Mouse (Mus musculus): Measurements from ENCODE around the gene Snx18.
A peak's percentile ranks its signal among the peaks of the same experiment; 100 is the strongest.

Snx18 gene

DNA sequence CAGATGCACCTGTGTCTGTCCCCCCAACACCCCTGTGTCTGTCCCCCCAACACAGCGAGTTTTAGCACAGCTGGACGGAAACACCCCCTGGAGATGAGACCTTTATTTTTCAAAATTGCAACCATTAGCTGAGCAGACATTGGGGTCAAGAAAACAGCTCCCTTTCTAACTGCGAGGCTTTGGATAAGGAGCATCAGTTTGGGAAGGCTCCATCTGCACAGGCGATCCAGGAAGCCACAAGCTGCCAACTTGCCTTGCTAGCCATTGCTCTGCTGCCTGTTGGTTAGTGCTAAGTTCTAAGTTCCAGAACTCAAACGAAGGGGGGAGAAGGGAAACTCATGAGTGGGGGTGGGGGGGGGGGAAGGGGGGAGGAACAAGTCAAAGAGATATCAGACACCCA, 51.4 kb downstream of the Snx18 start:
- DNase-seq (ENCODE audit: low spot score), result no peak

DNA sequence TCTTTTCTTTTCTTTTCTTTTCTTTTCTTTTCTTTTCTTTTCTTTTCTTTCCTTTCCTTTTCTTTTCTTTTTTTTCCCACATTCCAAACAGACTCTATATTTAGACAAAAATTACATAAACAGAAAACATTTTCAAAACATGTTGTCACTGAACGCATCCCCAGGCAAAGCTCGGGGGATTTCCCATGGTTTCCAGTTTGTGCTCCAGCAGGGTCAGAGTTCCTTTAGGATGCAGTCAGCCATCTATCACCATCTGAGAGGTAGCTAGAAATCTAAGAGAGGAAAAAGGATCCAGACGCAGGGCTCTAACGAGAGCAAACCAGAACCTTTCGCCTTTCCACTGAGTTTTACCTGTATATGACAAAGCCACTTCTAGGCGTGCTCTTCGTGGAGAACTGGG, 52.0 kb downstream of the Snx18 start:
- no peak for DNase-seq (ENCODE audit: low spot score)

DNA sequence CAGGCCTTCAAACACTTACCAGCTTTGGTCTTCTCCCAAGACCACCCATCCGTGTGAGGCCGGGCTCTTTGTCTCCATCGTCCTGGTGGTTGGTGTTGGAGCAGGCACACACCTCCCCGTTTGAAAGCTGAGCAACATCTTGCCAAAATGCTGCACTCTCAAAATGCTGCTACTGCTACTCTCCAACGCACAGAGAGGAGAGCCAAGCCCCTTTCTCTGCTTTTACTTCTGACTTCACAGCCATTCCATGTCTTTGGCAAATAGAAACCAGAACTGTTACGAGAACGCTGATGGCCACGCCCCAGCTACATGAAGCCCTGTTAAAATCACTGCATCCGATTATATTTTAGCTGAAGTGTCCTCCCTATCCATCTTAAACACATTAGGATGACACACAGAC, 58.7 kb downstream of the Snx18 start:
- DNase-seq (ENCODE audit: low spot score), result no peak

DNA sequence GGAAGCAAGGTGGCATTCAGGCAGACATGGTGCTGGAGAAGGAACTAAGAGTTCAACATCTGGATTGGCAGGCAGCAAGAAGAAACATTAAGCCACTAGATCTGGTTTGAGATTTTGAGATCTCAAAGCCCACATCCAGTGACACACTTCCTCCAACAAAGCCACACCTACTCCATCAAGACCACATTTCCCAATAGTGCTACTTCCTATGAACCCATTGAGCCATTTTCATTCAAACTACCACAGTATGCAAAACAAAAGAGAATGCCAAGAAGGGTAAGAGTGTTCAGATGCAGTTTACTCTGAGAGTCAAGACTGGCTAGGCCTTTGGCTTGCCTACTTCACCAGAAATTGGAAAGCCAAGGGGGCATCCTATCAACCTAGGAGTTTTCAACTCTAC, 61.8 kb downstream of the Snx18 start:
- no peak for DNase-seq (ENCODE audit: low spot score)

DNA sequence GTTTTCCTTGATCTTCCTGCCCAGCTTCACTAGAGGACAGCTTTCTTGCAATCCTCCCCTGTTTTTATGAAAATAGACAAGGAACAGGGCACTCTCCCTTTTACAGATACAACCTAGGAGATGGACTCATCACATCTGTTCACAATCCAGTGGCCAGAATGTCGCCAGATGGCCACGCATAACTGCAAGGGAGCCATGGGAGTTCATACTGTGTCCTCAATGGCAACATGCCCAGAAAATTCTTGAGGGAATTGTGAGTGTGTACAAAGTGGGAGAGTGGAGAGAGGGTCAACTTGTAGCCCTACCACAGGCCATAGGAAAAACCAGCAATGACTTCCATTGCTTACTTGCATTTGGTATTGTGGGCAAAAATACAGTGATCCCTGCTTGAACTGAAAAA, 63.1 kb downstream of the Snx18 start:
- peak; percentile 39 for DNase-seq (ENCODE audit: low spot score)

DNA sequence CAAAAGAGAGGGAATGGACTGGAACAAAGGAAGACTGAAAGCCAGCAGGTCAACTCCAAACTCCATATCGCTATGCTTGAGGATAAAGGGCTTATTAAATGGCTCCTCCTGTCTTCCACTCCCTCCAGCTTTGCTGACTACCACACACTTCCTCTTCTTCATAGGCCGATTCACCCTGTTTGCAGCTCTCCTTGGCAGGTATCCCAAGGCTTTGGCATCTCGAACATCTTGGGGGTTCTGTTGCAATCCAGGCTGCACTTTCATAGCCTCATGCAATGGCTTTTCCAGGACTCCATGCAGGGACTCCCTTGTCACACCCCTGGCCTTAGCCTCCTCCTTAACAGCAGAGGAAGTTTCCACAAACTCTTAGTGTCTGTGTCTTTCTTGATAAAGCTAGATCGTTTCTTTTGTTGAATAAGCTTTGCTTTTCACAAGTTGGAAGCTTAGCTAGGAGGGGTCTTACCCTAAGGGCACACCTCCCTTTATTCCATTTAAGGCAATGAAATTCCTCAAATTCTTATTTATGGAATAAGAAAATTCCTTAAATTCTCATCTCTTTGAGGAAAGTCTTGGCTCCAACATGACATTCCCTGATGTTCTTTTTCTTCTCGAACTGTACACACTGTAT, 64.6 kb downstream of the Snx18 start:
- no peak for DNase-seq (ENCODE audit: low spot score)

DNA sequence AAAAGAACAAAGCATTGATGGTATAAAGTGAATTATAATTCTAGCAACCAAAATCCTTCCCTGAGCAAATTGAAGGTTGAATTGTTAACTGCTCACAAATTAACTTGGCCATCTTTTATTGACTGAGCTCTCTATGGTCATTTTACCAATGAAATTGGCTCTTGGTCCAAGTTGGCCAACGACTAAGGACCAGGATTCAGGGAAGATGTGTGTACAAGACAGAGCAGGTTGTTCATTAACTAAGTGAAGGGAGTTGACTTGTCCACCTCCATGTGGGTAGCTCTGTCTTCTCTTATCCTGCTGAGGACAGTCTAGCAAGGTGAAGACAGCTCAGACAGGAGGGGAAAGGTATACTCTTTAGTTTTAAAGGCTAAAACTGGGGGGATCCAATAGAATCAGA, 66.0 kb downstream of the Snx18 start:
- no peak for DNase-seq (ENCODE audit: low spot score)

DNA sequence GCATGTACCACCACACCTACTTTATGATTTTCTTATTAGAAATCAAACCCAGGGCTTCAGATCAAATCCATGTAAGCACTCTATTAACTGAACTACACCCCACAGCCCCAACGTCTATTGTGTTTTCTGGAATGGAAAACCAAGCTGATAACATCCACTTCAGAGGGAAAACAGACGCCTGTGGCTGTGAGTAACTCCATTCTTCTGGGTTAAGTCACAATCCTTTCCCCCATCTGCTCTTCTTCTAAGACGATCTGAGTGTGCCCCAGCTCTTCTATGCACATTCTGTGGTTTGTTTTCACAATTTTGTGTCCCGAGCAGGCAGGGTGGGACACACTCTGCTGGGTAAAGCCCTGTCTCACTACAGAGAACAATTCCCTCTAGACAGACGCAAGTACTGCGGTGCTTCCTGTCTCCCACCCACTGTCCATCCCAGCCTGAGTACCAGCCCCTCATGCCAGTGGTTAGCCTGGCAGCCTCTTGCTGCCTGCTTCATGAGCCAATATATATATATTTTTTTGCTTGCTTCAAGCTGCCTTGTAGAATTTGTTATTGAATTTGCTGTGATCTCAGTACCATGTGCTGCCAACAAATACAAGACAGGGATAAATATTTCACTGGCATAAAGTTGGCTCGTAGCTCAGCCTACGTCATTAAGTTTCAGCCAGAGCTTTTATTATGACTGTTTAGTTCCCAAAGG, 67.3 kb downstream of the Snx18 start:
- DNase-seq (ENCODE audit: low spot score), result peak; percentile 11

DNA sequence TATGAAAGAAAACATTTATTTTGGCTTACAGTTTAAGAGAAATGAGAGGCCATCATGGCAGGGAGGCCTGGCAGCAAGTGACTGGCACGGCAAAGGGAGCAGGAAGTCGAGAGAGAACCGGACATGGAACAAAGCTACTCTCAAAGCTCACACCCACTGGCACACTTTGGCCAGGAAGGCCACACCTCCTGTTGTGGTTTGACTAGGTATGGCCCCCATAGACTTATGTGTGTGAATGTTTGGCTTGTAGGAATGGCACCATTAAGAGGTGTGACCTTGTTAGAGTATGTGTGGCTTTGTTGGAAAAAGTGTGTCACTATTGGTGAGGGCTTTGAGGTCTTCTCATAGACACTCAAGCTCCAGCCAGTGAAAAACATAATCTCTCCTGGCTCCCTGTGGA, 69.3 kb downstream of the Snx18 start:
- no peak for DNase-seq (ENCODE audit: low spot score)

DNA sequence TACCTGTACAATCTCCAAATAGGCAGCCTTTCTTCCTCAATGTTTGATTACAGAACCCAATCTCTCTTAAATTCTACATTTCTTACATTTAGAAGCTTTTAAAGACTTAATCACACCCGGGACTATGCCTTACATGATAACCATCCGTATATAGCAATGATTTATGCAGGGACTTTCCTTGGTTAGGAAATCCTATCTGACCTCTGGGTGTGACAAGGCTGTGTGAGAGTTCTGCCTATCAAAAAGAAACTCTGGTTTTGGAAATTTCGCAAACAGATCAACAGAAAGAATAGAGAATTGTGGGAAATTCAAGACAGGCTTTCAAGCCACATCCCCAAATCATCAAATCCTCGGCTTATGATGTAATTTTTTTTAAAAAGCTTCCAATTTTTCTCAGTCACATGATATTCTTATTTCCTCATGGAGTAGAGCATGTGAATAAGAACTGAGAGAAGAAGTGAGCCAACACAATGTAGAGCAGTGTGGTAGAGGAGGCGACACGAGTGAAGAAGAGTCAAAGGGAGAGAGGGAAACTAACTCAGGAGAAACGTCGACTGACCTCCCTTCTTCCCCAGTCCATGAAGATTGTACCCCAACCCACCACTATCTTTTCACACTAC, 70.4 kb downstream of the Snx18 start:
- no peak for DNase-seq (ENCODE audit: low spot score)

DNA sequence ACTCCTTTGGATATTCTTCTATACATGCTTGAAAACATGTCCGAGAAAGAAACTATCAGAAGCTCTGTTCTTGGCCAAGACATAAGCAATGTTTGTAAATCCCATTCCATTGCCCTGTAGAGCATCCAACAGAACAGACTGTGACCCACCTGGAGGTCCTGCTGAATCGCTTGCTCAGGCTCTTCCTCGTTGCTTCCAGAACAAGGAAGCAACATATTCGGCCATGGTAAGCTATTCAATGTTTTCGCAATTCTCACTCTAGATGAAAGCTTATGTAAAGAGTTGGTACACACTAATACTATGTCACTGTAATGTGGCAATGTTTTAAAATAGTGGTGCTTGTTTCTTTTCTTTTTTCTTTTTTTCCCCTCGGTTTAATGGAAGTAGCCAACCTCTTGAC, 76.0 kb downstream of the Snx18 start:
- no peak for DNase-seq (ENCODE audit: low spot score)

Data from ovary, postnatal 14 days (tissue).